Mouse (Mus musculus) gonadal fat pad, adult 2 months (tissue): ENCODE measurements around the gene Cuedc2. TPM values are rescaled to one million over a fixed set of nuclear protein-coding genes. Genes with fewer than 3 reads are reported as not detected.

Experiments
- polyA plus RNA-seq: library from polyadenylated mRNA; depleted of rRNA; stranded (reverse); fragments of >200 nt; gene quantifications from 2 replicates; pipeline ENCODE4 v1.2.3, GENCODE M21; 2012; rRNA removed

Cuedc2 gene
- polyA plus RNA-seq, 1 experiment = 81.1 TPM

Other genes with a start within 250 kb of the Cuedc2 start
- gene Elovl3, start 206.8 kb downstream of the Cuedc2 start, polyA plus RNA-seq = 0.24 TPM in 1 of 2 replicates, not detected in the other
- gene Pitx3, start 190.4 kb downstream of the Cuedc2 start, polyA plus RNA-seq = 0.19 TPM in 1 of 2 replicates, not detected in the other
- 71.0 and 81.8 TPM in 2 replicates for gene Gbf1, start 186.2 kb downstream of the Cuedc2 start, polyA plus RNA-seq
- 28.8 and 33.4 TPM in 2 replicates for gene Nfkb2, start 34.4 kb downstream of the Cuedc2 start, polyA plus RNA-seq
- 10.3 and 11.1 TPM in 2 replicates for gene Psd, start 11.5 kb downstream of the Cuedc2 start, polyA plus RNA-seq
- gene Fbxl15, start 10.5 kb downstream of the Cuedc2 start, polyA plus RNA-seq = 17.4 and 18.3 TPM in 2 replicates
- 17.7 and 28.6 TPM in 2 replicates for gene Mfsd13a, start 2.4 kb upstream of the Cuedc2 start, polyA plus RNA-seq
- gene 2310034G01Rik, start 11.6 kb upstream of the Cuedc2 start, polyA plus RNA-seq = 4.1 and 4.5 TPM in 2 replicates
- gene Actr1a, start 57.0 kb upstream of the Cuedc2 start, polyA plus RNA-seq = 108 and 126 TPM in 2 replicates
- gene Sufu, start 58.2 kb upstream of the Cuedc2 start, polyA plus RNA-seq = 23.3 and 24.2 TPM in 2 replicates
- 22.4 and 36.0 TPM in 2 replicates for gene Trim8, start 163.0 kb upstream of the Cuedc2 start, polyA plus RNA-seq
- 31.8 and 38.1 TPM in 2 replicates for gene Arl3, start 234.5 kb upstream of the Cuedc2 start, polyA plus RNA-seq
- gene Sfxn2, start 234.7 kb upstream of the Cuedc2 start, polyA plus RNA-seq = 8.1 and 8.5 TPM in 2 replicates